Comparison of ENCODE assay signal across 10 mouse cellular contexts in the genomic region with DNA sequence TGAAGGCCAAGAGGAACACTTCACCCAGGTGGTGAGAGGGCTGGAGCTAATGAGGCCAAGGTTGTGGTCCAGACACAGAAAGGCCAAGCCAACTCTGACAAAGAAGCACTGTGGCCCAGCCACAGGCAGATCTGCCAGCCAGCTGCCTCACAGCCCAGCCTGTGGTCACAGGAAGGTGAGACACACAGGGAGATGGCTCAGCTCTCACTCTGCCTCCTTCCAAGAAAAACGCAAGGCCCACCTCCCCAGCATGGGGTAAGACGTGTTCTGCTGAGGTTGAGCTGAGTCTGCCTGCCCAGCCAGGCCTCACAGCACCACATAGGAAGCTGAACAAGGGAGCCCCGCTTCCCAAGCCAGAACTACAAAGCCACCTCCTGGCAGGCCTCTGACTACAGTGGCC. TPM values are rescaled to one million over a fixed set of nuclear protein-coding genes. Genes with fewer than 3 reads are reported as not detected.
DNase-seq lines count a peak whose midpoint lies in the region; ATAC-seq and TF ChIP-seq lines count a peak whose summit lies in the region.
"Had no signal": no experiment of that assay in that cellular context is flagged by ENCODE, and none has a peak within 500 bp of the region (broad histone marks: within the 10 kb centered on the region; RNA-seq: fewer than 3 reads in every experiment).

No protein-coding gene starts in this region.

- H3K9ac ChIP-seq in forebrain, postnatal 0 days, result no peak overlapping the region
- H3K9ac ChIP-seq in forebrain, embryonic 16.5 days (replicated peaks; ENCODE audit: low read depth, low read length), result no peak overlapping the region
- no peak overlapping the region for H3K9ac ChIP-seq in lung, embryonic 14.5 days
- H3K9ac ChIP-seq: hindbrain, embryonic 14.5 days; liver, embryonic 13.5 days had no signal

- ATAC-seq in forebrain, postnatal 0 days, result 0 out of 2 replicates have a peak, but pooled peaks have one; percentile 2
- ATAC-seq in forebrain, embryonic 16.5 days, result no peak
- ATAC-seq in lung, embryonic 14.5 days (ENCODE audit: insufficient read depth), result peak; percentile 52; the same call in 1 of the 2 replicates
- ATAC-seq in megakaryocyte, adult 5-6 weeks (ENCODE audit: poor library complexity, severe bottlenecking), result peak; percentile 5; the same call in 1 of the 2 replicates

- no peak for DNase-seq in forebrain, postnatal 0 days
- peak; percentile 10 for DNase-seq in lung, embryonic 14.5 days
- no peak for DNase-seq in lung, postnatal 25 days (ENCODE audit: low spot score)
- DNase-seq in embryonic facial prominence, embryonic 10.5 days (ENCODE audit: low spot score), result no peak
- DNase-seq in layer of hippocampus, adult 11-12 months (ENCODE audit: low spot score), result no peak
- no peak for DNase-seq in retina, postnatal 1 day
- DNase-seq: liver, embryonic 13.5 days had no signal

- no peaks in the 10 kb centered on the region for H3K9me3 ChIP-seq in forebrain, postnatal 0 days (ENCODE audit: low read length)
- H3K9me3 ChIP-seq in forebrain, embryonic 16.5 days (ENCODE audit: control insufficient read depth, low read length), result no peaks in the 10 kb centered on the region
- no peaks in the 10 kb centered on the region for H3K9me3 ChIP-seq in lung, embryonic 14.5 days (ENCODE audit: low read depth, low read length)
- H3K9me3 ChIP-seq in embryonic facial prominence, embryonic 10.5 days, result no peaks in the 10 kb centered on the region
- H3K9me3 ChIP-seq: liver, embryonic 13.5 days had no signal

- no peaks in the 10 kb centered on the region for H3K36me3 ChIP-seq in forebrain, postnatal 0 days (ENCODE audit: insufficient read depth)
- H3K36me3 ChIP-seq in forebrain, embryonic 16.5 days (ENCODE audit: control insufficient read depth, insufficient read depth), result no peaks in the 10 kb centered on the region
- no peaks in the 10 kb centered on the region for H3K36me3 ChIP-seq in lung, embryonic 14.5 days (ENCODE audit: insufficient read depth)
- peaks cover 3% of the 10 kb centered on the region; the same call in 1 of the 2 replicates for H3K36me3 ChIP-seq in embryonic facial prominence, embryonic 10.5 days (replicated peaks)
- H3K36me3 ChIP-seq: liver, embryonic 13.5 days had no signal

- no peak overlapping the region for H3K4me3 ChIP-seq in forebrain, postnatal 0 days (ENCODE audit: low read depth, low read length)
- H3K4me3 ChIP-seq in forebrain, embryonic 16.5 days (replicated peaks; ENCODE audit: low read length), result no peak overlapping the region
- no peak overlapping the region for H3K4me3 ChIP-seq in lung, embryonic 14.5 days (ENCODE audit: low read depth, low read length)
- H3K4me3 ChIP-seq in embryonic facial prominence, embryonic 10.5 days, result no peak overlapping the region
- H3K4me3 ChIP-seq: liver, embryonic 13.5 days had no signal

- H3K27me3 ChIP-seq in forebrain, postnatal 0 days (ENCODE audit: insufficient read depth, low read length), result no peaks in the 10 kb centered on the region
- no peaks in the 10 kb centered on the region for H3K27me3 ChIP-seq in forebrain, embryonic 16.5 days (replicated peaks; ENCODE audit: control insufficient read depth, insufficient read depth, low read length)
- no peaks in the 10 kb centered on the region for H3K27me3 ChIP-seq in lung, embryonic 14.5 days (ENCODE audit: insufficient read depth, low read length)
- no peaks in the 10 kb centered on the region for H3K27me3 ChIP-seq in embryonic facial prominence, embryonic 10.5 days (replicated peaks; ENCODE audit: low read depth, poor library complexity, severe bottlenecking)
- H3K27me3 ChIP-seq: liver, embryonic 13.5 days had no signal

- H3K4me1 ChIP-seq in forebrain, postnatal 0 days (ENCODE audit: insufficient read depth), result no peaks in the 10 kb centered on the region
- no peaks in the 10 kb centered on the region for H3K4me1 ChIP-seq in forebrain, embryonic 16.5 days (replicated peaks; ENCODE audit: control insufficient read depth, insufficient read depth, low read length)
- H3K4me1 ChIP-seq in lung, embryonic 14.5 days (ENCODE audit: insufficient read depth), result no peaks in the 10 kb centered on the region; the same call in 1 of the 2 replicates
- peaks cover 14% of the 10 kb centered on the region for H3K4me1 ChIP-seq in embryonic facial prominence, embryonic 10.5 days
- H3K4me1 ChIP-seq: liver, embryonic 13.5 days had no signal

- H3K4me2 ChIP-seq in forebrain, postnatal 0 days (ENCODE audit: low read depth), result no peak overlapping the region
- no peak overlapping the region for H3K4me2 ChIP-seq in forebrain, embryonic 16.5 days (ENCODE audit: low read length)
- no peak overlapping the region for H3K4me2 ChIP-seq in lung, embryonic 14.5 days
- H3K4me2 ChIP-seq: hindbrain, embryonic 14.5 days; liver, embryonic 13.5 days had no signal

- no peak for TF ChIP-seq CTCF in forebrain, postnatal 0 days (IDR thresholded peaks at IDR 0.05; ENCODE audit: low read depth)
- no peak for TF ChIP-seq CTCF in lung, embryonic 14.5 days (IDR thresholded peaks at IDR 0.05; ENCODE audit: low read depth)

- H3K27ac ChIP-seq in forebrain, postnatal 0 days (ENCODE audit: low read depth, low read length), result no peak overlapping the region
- no peak overlapping the region for H3K27ac ChIP-seq in forebrain, embryonic 16.5 days (ENCODE audit: low read length)
- H3K27ac ChIP-seq in lung, embryonic 14.5 days (ENCODE audit: low read depth), result peak overlapping the region; percentile 16; the same call in 1 of the 2 replicates
- H3K27ac ChIP-seq in embryonic facial prominence, embryonic 10.5 days (replicated peaks), result peak overlapping the region; percentile 72
- H3K27ac ChIP-seq: hindbrain, embryonic 14.5 days; liver, embryonic 13.5 days had no signal

- 50% methylated on average over 3 of the region's 3 CpGs for WGBS in forebrain, postnatal 0 days
- 57% methylated on average over 3 of the region's 3 CpGs for WGBS in forebrain, embryonic 16.5 days
- 56% methylated on average over 3 of the region's 3 CpGs for WGBS in lung, embryonic 14.5 days
- WGBS in embryonic facial prominence, embryonic 10.5 days, result 58% methylated on average over 3 of the region's 3 CpGs

RNA-seq across cellular contexts. Expression of gene Hhat, which starts 34.5 kb away (rescaled TPM):
- 2.6 and 2.8 TPM in 2 replicates for total RNA-seq in forebrain, postnatal 0 days (2014; rRNA removed)
- 1.8 TPM in 2 replicates for polyA plus RNA-seq in forebrain, postnatal 0 days (2015; fragmentation: Nextera tagmentation; extraction: Ambion mirVana)
- polyA plus RNA-seq in forebrain, embryonic 16.5 days (2015; fragmentation: Nextera tagmentation; extraction: Ambion mirVana), result 3.6 and 4.2 TPM in 2 replicates
- polyA plus RNA-seq in lung, embryonic 14.5 days (2014; fragmentation: Nextera tagmentation; extraction: Ambion mirVana), result 12.8 and 12.9 TPM in 2 replicates
- polyA plus RNA-seq in embryonic facial prominence, embryonic 10.5 days (2016; fragmentation: Nextera tagmentation; extraction: Ambion mirVana), result 9.3 and 9.9 TPM in 2 replicates
- total RNA-seq in megakaryocyte, adult 5-6 weeks (2015), result 1.1 TPM in 2 replicates
- total RNA-seq in megakaryocyte, adult 5-6 weeks (2017), result 0.99 and 2.6 TPM in 2 replicates

Comparison
In these comparisons a context has a peak if more than half of its experiments do, and no peak if none do; other contexts are left out.
1. H3K27ac ChIP-seq: peak in lung, embryonic 14.5 days (single experiment) and embryonic facial prominence, embryonic 10.5 days (single experiment); none in forebrain, postnatal 0 days (single experiment) and forebrain, embryonic 16.5 days (single experiment).